Mouse (Mus musculus) ZHBTc4 (cell line): ENCODE results near the gene Xrcc2.
A peak's percentile ranks its signal among the peaks of the same experiment; 100 is the strongest.
"Not testable (repeated sequence)": the region's sequence is repeated elsewhere in the genome, so short reads cannot be mapped to it uniquely, and the experiment has no call there.

Experiments
- DNase-seq: peaks from one replicate; pipeline ENCODE4 v3.0.0-alpha.2; 2011; ENCODE audit warnings: low read depth, low spot score

Gene Xrcc2

DNA sequence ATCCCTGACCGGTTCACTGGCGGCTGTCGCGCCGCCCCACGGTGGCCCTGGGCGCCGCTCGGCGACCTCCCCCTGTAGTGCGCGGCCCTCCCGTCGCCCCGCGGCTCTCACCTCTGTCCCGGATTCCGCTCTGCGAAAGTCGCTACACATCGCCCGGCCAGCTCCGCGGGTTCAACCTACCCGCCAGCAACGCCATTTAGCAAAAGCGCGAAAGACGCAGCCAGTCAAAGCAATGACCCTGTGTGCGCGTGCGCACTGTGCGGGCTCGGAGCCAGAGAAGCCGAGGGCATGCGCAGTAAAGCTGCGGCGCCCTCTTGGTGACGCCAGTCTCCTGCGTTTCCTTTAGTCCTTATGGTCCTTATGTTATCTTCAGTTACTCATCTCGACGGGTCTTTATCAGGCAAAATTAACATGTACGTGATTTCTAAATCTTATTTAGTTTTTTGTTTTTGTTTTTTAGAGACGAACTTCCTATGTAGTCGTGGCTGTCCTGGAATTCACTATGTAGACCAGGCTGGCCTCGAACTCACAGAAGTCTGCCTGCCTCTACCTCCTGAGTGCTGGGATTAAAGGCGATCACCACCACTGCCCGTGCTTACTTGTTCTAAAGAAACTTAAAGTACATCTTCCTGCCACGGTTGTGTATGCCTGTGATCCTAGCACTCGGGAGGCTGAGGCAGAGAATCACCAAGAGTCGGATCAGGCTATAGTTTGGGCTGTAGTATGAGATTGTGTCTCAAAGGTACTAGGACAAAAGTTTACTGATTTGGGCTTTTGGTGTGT is at the start of gene Xrcc2:
TSS of gene Xrcc2 (minus strand) at position 259 of the 783 bp plus-strand sequence.
- peak; percentile 98 for DNase-seq

DNA sequence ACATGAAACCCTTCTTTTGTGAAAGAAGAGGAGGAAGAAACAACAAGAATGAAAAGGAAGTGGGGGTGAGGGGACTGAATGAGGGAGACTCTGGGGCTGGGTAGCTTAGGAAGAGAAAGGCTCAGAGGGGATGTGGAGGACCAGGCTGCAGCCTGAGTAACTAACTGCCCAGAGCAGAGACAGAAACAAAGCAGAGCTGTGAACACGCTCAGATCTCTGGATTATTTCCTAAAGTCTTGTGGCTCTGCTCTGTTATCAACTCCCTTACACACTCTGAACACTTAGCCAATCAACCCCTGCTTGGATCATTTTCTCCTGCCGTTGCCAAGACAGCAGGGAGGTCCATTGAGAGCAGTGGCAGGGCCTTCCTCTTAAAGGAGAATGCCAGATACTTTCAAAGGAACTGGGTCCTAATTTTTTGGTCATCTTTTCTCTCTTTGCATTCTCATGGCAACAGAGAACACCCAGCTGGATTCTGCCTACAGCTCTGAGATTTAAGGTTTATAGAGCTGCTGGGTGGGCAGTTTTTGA is 48.7 kb upstream of the Xrcc2 start:
- no peak for DNase-seq

- DNase-seq: no peak
These were observed 48.1 kb upstream of the Xrcc2 start for GRCm38 (mm10) chr5:25753556-25754235.

DNA sequence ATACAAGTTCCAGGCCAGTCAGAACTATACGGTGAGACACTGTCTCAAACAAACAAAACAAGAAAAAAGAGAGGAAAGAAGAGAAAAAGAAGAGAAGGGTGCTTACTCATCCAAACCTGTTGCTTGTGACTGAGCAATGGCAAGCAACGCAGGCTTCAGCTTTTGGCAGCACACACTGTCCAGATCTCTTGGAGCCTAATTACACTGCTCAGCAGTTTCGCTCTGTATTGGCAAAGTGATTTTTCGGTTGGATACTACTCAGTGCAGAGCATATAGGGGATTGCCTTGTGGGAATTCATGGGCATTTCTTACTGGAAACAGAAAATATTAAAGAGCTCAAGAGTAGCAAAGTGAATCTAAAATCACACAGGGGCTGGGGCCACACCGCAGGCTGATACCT is 47.2 kb upstream of the Xrcc2 start:
- no peak for DNase-seq

DNA sequence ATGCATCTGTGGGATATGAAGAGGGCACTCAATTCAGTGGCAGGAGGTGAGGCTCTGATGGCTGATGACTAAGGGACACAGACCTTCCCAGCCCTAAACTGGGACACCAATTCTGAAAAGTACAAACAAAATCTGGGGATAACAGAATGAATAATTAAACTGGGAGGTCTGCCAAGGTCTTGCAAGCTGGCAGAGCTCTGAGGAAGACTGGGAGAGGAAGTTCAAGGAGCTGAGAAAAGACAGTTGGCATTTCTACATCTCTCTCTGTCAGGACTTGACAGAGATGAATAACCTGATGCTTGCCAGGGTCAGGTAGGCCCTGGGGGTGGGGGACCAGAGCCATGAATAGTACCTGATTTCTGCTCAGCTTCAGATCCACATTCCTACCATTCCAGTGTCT is 45.9 kb upstream of the Xrcc2 start:
- DNase-seq: peak; percentile 43

- DNase-seq: no peak
These were observed 43.0 kb upstream of the Xrcc2 start for GRCm38 (mm10) chr5:25748613-25749012.

GRCm38 (mm10) chr5:25747904-25748303 is 42.3 kb upstream of the Xrcc2 start:
- no peak for DNase-seq

DNA sequence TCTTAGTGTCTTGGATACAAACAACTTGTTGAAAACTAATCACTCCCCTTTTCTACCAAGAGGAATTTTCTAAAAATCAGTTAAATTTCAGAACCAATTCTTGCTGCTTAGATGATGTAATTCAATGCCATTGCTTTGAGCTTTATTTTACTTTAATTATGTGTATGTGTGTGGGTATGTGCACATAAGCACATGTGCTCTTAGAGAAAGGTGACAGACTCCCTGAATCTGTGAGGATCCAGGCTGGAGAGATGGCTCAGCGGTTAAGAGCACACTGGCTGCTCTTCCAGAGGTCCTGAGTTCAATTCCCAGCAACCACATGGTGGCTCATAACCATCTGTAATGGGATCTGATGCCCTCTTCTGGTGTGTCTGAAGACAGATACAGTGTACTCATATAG is 33.3 kb upstream of the Xrcc2 start:
- not testable (repeated sequence) for DNase-seq

GRCm38 (mm10) chr5:25738448-25738847 is 32.8 kb upstream of the Xrcc2 start:
- no peak for DNase-seq

DNA sequence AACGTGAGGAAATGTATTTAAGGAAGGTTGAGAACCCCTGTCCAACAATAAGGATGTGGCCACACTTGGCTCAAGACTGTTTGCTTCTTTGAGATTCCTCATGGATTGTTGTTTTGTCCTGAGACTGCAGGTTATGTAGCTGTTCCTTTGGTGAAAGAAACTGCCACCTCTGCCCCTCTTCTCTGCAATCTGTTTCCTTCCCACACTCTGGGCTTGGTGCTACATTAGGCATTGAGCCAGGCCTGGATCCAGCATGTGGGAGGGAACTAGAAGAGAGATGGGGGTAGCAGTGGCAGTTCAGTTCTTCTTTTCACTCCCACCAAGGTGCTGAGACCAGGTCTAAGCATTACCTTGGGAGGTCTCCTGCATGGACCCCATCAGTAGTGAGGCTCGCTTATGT is 30.2 kb upstream of the Xrcc2 start:
- no peak for DNase-seq

DNA sequence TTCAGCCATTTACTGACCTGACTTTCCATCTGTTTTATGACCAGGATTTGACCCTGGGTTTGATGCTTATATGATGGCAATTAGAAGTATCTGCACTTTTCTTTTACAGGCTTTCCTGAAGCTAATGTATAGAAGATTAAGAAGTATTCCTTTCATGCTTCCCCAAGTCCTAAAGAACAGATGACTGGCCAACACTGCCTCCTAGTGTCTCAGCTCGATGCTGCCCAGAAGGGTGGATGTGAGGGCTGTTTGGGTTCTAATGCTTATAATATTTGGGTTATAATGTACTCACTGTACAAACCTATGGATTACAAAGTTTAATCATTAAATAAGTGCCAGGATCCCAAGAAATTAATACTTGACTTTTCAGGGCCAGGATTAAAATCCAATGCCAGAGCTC is 28.7 kb upstream of the Xrcc2 start:
- DNase-seq: peak; percentile 42

GRCm38 (mm10) chr5:25724134-25724675 is 18.6 kb upstream of the Xrcc2 start:
- DNase-seq: no peak

- DNase-seq: no peak
These were observed 17.4 kb upstream of the Xrcc2 start for GRCm38 (mm10) chr5:25723016-25723415.

DNA sequence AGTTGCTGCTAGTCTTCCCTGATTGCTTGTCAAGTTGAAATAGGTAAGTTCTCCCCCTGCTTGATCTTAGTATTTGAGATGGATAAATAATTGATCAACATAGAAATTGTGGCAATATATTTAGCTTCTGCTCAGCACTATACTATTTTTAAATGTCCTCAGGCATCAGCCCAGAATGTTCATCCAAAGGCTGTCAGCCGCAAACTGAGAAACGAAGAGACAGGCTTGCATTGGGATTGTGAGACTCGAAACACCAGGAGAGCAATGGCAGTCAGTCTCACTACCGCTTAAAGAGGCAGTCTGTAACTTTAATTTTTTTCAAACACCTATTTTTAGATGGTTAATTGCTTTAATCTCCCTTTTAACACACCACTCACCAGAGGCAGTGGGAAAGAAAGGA is 13.8 kb upstream of the Xrcc2 start:
- no peak for DNase-seq

- DNase-seq: peak; percentile 24
These were observed 7.5 kb upstream of the Xrcc2 start for GRCm38 (mm10) chr5:25713001-25713706.

- DNase-seq: no peak
These were observed 691 bp downstream of the Xrcc2 start for GRCm38 (mm10) chr5:25704702-25705566.

DNA sequence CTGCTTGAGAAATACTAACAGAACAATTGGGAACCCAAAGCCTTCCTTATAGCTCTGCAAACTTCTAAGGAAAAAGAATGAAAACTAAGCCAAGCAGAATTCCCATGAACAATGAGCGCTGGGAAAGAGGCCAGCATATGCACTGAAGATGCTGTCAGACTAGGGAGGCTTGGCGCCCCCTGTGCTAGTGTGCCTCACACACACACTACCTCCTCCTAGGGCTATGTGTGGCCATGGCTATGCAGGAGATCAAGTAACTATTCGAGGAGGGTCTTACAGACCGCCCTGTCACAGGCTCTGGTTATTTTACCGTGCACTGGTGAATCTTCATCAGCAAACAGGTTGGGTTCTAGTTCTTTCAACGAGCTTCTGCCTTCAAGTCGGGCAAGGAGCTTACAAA is 7.7 kb downstream of the Xrcc2 start:
- DNase-seq: no peak

DNA sequence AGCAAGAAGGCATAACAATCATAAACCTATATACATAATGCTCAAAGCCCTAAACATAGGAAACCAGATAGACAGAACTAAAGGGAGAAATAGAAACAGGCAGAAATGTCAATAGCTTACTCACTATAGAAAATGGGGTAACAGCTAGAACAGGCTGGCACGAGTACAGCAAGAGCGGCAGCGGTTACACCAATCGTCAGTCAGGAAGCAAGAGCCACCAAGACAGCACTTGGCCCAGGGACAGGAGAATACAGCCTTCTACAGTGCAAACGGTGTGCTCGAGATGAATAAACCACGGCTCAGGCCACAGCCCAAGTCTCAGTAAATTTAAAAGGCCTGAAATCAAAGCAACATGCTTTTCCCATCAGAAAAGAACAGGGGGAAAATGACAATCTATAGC is 9.4 kb downstream of the Xrcc2 start:
- no peak for DNase-seq

- no peak for DNase-seq
These were observed 9.8 kb downstream of the Xrcc2 start for GRCm38 (mm10) chr5:25695786-25696185.

GRCm38 (mm10) chr5:25671696-25672520 is 33.7 kb downstream of the Xrcc2 start:
- DNase-seq: peak; percentile 85
